Mouse (Mus musculus) thymus, postnatal 14 days (tissue): ENCODE measurements around the gene Rabgap1l.
A peak's percentile ranks its signal among the peaks of the same experiment; 100 is the strongest.
"Not testable (repeated sequence)": the region's sequence is repeated elsewhere in the genome, so short reads cannot be mapped to it uniquely, and the experiment has no call there.

Source experiments
- DNase-seq: peaks from one replicate; pipeline ENCODE4 v3.0.0; 2021

The Rabgap1l gene

GRCm38 (mm10) chr1:160467443-160467842, 325.6 kb downstream of the Rabgap1l start:
- DNase-seq: no peak

- DNase-seq: no peak
These were observed 327.8 kb downstream of the Rabgap1l start for GRCm38 (mm10) chr1:160465186-160465585.

GRCm38 (mm10) chr1:160464148-160464547, 328.9 kb downstream of the Rabgap1l start:
- no peak for DNase-seq

DNA sequence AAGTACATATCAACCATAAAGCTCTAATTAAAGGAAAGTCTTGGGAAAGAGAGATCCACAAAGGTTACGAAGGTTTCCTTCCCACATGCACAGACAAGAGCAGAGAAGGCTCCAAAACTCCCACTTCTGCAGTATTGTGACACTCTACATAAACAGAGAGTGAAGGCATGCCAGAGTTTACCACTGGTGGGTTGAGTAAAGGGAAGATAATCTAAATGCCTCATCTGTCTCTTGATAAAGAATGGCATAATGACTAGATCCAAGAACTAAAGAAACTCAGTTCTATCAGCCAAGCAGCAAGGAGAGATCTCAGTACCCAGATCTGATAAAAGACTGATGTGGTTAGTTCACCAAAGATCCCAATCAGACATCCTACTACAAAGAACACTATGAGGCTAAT, 332.7 kb downstream of the Rabgap1l start:
- no peak for DNase-seq

GRCm38 (mm10) chr1:160451663-160452062, 341.3 kb downstream of the Rabgap1l start:
- no peak for DNase-seq

- no peak for DNase-seq
These were observed 344.3 kb downstream of the Rabgap1l start for GRCm38 (mm10) chr1:160448681-160449080.

DNA sequence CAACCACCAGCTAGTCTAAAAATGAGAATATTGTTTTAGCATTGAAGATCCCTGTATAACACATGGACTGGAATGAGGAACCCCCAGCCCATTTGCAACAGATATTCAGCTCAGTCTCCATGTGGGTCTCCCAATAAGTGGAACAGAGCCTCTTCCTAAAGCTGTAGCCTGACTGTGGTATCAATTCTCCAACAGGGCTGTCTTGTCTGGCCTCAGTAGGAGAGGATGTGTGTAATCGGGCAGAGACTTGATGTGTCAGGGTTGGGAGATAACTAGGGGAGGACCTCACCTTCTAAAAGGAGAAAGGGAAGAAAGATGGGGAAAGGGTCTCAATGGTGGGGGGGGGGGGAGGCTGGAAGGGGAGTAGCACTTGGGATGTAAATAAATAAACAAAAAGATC, 346.2 kb downstream of the Rabgap1l start:
- DNase-seq: no peak

- no peak for DNase-seq
These were observed 349.5 kb downstream of the Rabgap1l start for GRCm38 (mm10) chr1:160443506-160443905.

- DNase-seq: no peak
These were observed 351.3 kb downstream of the Rabgap1l start for GRCm38 (mm10) chr1:160441679-160442078.

DNA sequence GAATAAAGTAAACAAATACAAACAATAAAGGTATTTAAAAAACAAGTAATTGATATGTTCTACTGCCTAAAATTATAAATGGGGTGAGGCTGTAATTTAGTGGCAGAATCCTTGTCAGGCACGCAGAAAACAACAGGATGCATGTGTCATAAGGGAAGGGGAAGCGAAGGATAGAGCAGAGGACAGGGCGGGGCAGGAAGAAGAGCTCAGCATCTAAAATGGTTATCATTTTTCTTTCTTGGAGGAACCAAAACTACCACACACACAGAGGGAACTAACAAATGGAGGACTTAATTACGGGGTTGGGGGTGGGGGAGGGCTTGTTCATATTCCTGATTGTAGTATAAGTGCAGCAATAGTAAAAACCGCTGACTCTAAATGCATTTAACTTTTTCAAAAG, 351.9 kb downstream of the Rabgap1l start:
- no peak for DNase-seq

- DNase-seq: no peak
These were observed 354.2 kb downstream of the Rabgap1l start for GRCm38 (mm10) chr1:160438820-160439219.

DNA sequence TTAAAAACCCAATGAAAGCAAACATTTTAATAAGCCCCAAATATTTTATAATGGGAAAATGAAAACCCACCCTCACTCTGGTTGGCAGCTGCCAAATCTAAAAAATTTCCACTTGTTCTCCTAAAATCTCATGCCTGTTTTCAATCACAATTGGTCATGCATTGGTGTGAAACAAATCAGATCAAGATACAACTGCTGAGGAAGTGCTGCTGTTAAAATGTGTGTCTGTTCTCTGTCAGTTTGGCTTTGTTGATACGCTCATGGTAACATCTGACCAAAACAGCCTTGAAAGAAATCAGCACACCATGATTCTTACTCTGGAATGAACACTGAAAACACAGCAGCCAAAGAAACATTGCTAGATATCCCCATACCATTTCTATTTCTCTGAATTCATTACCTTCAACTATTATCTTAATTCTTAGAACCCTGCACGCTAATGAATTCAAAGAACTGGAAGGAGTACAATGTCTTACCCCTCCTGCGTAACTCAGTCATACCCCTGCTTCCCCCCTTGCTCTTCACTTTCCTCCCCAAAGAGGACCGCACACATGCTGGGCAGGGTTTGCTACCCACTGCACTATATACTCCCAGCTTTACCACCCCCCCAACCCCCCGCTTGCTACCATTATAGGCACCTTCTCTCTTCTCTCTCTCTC, 375.7 kb downstream of the Rabgap1l start:
- no peak for DNase-seq

GRCm38 (mm10) chr1:160410822-160411221, 382.2 kb downstream of the Rabgap1l start:
- DNase-seq: no peak

GRCm38 (mm10) chr1:160409689-160410088, 383.3 kb downstream of the Rabgap1l start:
- not testable (repeated sequence) for DNase-seq

DNA sequence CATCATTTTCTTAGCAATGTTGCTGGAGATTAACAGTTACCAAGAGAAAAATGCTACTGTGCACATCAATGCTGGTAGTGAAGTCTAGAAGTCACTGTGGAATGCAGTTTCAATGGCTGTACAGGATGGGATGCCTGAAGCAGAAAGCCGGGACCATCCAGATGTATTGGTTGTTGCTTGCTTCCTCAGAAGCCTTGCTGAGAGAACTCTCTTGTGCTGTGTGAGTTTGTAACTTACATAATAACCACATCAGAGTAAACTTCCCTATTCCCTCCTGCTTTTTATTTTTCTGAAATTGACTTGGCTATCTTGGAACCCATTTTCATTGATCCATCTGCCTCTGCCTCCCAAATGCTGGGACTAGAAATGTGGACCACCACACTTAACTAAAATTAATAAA, 383.9 kb downstream of the Rabgap1l start:
- no peak for DNase-seq

GRCm38 (mm10) chr1:160408302-160408897, 384.6 kb downstream of the Rabgap1l start:
- no peak for DNase-seq

- peak; percentile 33 for DNase-seq
These were observed 393.6 kb downstream of the Rabgap1l start for GRCm38 (mm10) chr1:160399428-160399827.

DNA sequence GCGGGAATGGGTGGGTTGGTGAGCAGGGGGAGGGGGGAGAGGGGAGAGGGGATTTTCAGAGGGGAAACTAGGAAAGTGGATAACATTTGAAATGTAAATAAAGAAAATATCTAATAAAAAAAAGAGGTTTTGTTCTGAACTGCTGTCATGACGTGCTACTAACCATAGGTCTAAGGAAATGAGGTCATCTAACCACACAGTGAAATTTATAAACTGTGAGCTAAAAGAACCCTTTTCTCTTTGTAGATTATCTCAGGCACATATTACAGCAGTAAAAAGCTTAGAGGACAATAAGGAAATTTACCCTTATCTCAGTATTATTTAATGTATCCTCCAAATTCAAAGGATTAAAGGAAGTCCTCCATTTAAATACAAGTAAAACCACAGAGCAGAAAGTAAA, 396.0 kb downstream of the Rabgap1l start:
- no peak for DNase-seq

DNA sequence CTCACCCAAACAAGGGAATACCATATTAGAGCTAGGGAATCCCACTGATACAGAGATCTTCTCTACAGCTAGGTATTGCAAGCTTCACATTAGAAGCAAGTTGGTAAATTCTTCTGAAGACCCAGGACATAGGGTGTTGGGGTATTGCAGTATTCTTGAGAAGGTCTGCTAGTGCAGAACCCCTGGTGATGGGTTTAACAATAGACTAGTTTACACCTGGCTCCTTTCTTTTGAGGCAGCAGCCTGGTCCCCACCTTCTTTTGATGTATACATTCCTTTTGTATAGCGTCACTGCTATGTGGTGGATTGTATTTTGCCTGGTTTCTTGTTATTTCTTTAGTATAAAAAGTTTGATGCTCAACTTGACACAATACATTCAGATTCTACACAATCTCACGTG, 405.6 kb downstream of the Rabgap1l start:
- DNase-seq: no peak

- DNase-seq: no peak
These were observed 414.6 kb downstream of the Rabgap1l start for GRCm38 (mm10) chr1:160378367-160378766.

DNA sequence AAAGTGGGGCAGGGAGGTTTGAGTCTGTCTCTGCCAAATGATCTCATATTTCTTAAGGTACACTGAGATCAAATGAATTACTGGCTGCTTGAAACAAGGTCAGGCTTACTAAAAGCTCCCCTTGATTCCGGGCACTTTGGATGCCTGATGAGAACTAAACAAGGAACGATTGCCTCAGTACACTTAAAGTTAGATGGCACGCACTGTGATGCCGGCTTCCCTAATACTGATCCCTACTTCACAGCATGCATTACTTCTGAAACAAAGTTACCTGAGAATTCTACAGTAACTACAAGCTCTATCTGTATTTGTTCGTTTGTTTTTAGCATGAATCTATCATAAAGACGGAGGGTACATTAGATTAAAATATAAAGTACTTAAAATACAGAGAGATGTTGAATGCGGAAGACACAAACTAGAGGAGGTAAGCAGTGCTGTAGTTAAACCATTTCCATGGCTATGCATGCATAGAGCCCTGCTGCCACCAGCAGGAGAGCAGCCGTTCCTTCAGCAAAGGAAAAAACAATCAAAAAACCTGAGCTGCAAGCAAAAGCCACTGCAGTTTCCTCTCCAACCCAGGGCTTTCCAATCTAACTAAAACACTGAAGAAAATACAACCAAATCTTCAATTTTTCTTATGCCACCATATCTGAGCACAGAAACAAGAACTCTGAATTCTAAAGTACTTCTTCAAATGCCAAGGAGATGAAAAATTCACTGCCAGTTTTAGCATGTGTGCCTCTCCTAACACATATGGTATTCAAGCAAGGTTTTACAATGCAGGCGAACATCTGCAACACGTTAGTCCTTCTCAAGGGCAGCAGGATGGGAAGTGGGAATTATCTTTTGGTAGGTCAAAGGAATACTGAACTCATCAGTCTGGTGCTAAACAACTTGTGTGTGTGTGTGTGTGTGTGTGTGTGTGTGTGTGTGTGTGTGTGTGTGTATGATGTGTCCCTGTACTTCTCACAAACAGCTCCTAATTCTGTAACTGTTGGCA, 415.4 kb downstream of the Rabgap1l start:
- DNase-seq: peak; percentile 56

GRCm38 (mm10) chr1:160374490-160374889, 418.5 kb downstream of the Rabgap1l start:
- DNase-seq: no peak

GRCm38 (mm10) chr1:160373306-160373705, 419.7 kb downstream of the Rabgap1l start:
- DNase-seq: no peak

DNA sequence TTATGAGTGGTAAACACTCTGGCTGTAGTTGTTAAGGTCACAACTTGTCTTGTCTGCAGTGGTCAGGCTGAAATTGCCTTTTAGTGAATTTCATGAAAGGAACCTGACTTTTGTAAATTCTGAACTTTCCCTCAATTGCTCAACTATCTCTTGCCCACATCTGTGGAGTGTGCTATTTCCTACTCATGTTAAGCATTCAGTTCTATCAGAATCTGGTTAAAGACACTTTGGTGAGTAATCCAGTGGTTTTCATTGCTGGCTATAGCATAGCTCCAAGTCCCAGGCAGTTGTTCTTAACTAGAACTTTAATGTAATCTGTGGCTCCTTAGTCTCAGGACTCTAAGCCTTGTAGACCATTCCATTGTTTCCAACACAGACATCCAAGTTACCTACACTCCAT, 421.3 kb downstream of the Rabgap1l start:
- DNase-seq: no peak
